Mouse (Mus musculus) skeletal muscle tissue, adult 2 months (tissue): ENCODE data around the gene Gan.
A peak's percentile ranks its signal among the peaks of the same experiment; 100 is the strongest.

Source experiments
- DNase-seq: peaks from one replicate; pipeline ENCODE4 v3.0.0-alpha.2; 2012; ENCODE audit warnings: low read depth, low spot score

The Gan gene

GRCm38 (mm10) chr8:117252650-117253049 is 94.7 kb downstream of the Gan start:
- DNase-seq, result no peak

DNA sequence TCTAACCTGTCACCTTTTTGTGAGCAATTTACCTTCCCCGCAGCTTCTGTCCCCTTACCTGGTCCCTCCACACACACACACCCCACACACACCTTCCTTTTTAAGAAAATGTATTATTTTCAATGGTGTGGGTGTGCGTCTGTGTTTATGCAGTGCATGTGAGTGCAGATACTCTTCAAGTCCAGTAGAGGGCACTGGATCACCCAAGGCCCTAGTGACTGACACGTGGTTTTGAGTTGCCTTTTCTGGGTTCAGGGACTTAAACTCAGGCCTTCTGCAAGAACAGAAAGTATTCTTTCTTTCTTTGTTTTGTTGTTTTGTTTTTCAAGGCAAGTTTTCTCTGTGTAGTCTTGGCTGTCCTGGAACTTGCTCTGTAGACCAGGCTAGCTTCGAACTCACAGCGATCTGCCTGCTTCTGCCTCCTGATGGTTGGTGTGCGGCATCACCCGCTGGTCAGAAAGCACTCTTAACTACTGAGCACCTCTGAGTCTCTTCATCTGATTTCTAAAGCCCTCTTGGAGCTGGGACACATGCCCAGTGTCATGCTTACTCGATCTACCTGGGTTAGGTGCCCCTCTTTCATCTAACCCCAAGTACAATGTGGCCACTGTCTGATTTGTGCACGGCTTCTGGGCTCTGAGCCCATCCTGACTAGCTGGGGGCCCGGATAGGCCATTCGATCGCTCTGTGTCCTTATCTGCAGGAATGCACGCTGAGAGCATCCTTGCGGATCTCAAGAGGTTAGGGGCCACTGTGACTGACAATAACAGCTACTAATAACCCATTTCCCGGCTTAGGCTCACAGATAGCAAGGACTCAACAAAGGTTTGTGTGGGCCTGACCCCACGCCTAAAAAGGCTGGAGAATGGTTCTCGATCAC is 95.7 kb downstream of the Gan start:
- DNase-seq, result no peak

GRCm38 (mm10) chr8:117254496-117254895 is 96.6 kb downstream of the Gan start:
- no peak for DNase-seq

DNA sequence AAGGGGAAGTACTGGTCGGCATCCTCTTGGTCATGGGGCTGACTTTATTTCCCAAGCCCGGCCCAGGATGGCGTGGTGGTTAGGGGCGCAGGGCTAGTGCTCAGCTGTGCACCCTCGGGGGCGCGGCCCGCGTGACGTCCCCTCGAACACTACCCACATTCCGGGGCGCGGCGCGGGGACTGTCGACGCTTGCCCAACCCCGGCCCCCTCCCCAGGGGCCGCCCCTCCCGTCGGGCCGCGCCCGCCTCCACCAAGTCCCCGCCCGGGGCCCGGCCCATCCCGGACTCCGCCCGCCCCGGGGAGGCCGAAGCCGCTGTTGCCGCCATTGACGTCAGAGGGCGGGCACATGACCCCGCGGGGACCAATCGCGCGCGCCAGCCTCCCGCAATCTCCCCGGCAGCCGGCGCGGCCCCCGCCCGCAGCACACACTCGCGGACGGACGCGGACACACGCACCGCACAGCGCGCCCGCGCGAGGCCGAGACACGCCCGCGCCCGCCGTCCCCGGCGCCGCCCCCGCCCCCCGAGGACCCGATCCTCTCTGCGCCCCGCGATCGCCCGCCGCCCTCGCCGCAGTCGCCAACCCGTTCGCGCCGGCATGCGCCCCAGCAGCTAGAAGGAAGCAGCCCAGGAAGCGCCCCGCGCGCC is 98.5 kb downstream of the Gan start:
- DNase-seq, result peak; percentile 77

DNA sequence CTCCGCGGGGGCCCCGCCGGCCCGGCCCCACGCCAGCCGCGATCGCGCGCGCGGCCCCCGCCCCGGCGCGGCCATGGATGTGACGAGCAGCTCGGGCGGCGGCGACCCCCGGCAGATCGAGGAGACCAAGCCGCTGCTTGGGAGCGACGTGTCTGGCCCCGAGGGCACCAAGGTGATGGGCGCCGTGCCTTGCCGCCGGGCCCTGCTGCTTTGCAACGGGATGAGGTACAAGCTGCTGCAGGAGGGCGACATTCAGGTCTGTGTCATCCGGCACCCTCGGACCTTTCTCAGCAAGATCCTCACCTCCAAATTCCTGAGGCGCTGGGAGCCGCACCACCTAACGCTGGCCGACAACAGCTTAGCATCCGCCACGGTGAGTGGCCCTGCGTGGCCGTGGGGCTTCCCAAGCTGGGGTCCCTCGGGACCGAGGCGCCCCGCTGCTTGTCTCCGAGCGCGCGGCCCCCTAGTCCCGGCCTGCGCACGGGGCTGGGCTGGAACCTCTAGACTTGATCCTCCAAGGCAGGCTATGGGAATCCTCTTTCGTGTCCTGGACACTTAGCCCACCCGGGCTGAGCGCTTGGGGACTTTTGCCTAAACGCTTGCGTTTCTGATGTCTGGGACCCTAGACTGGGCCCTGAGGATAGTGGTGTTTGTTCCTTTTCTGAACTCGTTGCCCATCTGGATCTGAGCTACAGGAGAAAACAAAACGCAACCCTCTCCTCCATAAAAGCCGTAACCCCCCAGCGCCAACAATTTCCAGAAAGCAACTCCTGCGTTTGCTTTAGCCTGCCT is 99.3 kb downstream of the Gan start, which contains the start of gene Cmip:
TSS of gene Cmip (plus strand) at position 36 of the 792 bp plus-strand sequence.
- no peak for DNase-seq

GRCm38 (mm10) chr8:117257821-117258575 is 100.1 kb downstream of the Gan start:
- peak; percentile 36 for DNase-seq

DNA sequence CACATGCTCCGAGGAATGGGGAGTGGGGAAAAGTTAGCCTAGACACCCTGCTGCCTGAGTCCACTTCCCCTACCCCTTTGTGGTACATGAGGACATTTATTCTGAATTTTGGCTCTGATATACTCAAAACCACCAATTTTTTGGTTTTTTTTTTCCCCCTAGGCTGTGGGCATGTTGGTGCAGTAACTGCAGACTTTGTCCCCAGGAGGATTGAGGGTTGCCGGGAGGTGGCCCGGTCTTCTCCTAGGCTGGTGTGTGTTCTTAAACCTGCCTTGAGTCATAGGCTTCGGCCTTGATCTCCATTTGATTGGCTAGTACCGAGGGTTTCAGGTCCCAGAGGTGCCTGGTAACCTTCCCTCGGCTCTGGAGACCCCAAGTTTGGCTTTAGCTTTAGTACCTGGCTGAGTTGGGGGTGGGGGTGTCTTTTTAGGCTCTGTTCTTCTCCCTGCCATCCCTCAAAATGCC is 100.7 kb downstream of the Gan start:
- DNase-seq, result no peak

GRCm38 (mm10) chr8:117259431-117260001 is 101.6 kb downstream of the Gan start:
- DNase-seq, result no peak

DNA sequence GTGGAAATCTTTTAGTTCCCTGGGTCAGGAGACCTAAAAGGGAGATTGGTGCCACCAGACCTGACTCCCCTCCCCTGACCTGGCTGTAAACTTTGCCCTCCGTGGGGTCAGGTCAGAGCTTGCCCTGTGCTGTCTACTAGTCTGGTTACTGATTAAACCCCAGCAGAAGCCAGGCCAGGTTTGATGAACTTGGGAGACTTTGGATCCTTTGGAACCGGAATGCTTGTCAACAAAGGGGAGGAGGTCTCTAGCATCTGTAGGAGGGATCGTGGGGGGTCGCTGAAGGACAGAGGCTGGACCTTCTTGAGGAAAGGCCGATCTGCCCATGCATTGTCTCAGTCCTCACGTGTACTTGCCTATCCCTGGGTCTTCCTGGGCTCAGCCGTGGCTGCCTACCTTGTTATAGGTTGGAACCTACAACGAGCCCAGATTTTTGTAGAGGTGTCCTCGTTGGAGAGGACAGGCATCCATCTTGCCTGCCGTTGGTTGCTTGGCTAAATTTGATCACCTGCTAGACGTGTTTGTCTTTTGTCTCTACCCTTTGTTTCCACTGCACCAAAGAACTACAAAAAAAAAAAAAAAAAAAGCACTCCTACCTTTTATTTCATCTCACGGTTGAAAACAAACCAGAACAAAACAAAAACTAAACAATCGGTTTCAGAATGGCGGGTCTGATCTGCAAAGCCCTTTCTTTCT is 102.4 kb downstream of the Gan start:
- no peak for DNase-seq

GRCm38 (mm10) chr8:117260930-117261475 is 103.1 kb downstream of the Gan start:
- DNase-seq, result no peak

- no peak for DNase-seq
These were observed 103.8 kb downstream of the Gan start for GRCm38 (mm10) chr8:117261702-117262101.

DNA sequence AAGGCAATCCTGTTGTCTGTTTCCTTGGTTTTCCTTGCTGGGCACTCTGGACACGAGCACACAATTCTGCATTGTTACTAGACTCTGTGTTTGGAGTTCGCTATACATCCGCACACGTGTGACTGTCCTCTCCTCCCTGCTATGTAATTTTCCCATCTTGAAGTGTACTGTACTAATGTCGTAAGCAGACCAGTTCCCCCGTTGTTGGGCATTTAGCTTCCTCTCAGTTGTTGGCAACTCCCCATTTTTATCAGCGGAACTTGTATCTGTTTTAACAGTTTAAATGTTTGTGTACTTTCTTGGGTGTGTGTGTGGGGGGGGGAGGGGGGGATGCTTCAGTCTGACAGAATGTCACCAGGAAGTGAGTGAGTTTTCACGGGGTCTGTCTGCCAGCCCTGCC is 104.8 kb downstream of the Gan start:
- DNase-seq, result no peak

GRCm38 (mm10) chr8:117263442-117263841 is 105.5 kb downstream of the Gan start:
- DNase-seq, result no peak

DNA sequence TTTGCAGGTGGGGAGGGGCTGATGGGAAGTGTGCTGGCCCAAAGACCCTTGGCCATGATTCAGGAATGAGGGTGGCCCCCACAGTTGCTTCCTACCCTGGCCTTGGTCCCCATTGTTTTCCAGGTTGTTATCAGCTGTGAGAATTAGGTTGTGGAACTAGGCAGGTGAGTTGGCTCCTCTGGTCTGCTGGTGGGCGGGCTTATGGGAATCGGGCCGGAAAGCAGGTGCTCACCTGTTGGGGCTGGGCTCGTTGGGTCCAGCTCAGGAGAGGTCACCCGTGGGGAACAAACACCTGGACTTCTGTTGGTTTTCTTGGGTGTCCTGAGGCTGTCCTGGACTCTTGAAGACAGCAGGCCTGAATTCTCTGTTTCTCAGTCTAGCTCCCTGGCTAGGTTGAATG is 107.1 kb downstream of the Gan start:
- DNase-seq, result no peak
